Mouse (Mus musculus) hindbrain, embryonic 11.5 days (tissue): ENCODE results near the gene Fgfr2. TPM values are rescaled to one million over a fixed set of nuclear protein-coding genes. Genes with fewer than 3 reads are reported as not detected.
"Not testable (repeated sequence)": the region's sequence is repeated elsewhere in the genome, so short reads cannot be mapped to it uniquely, and the experiment has no call there.

ENCODE experiments used
- ATAC-seq: fragments of 200-750 bp; cut with Nextera tagmentation; 2 replicates; pipeline ENCODE4 v1.8.0; 2017; ENCODE audit warnings: mild to moderate bottlenecking, moderate TSS enrichment, moderate library complexity; ENCODE audit not compliant: low FRiP score
- DNase-seq: peaks from one replicate; pipeline ENCODE4 v3.0.0-alpha.2; 2015; ENCODE audit warnings: low spot score
- H3K27ac ChIP-seq: fragments of 300-500 bp; sonication (generic); 2 replicates; pipeline ENCODE4 v1.5.1; 2014; ENCODE audit warnings: mild to moderate bottlenecking, low read depth, low read length
- H3K27me3 ChIP-seq: fragments of 300-500 bp; sonication (generic); 2 replicates; pipeline ENCODE4 v1.6.1; 2014; ENCODE audit warnings: mild to moderate bottlenecking, low read length, moderate library complexity, mixed read lengths; ENCODE audit not compliant: control insufficient read depth, insufficient read depth
- H3K36me3 ChIP-seq: fragments of 300-500 bp; sonication (generic); 2 replicates; pipeline ENCODE4 v1.6.1; 2014; ENCODE audit warnings: mild to moderate bottlenecking, low read length, moderate library complexity, mixed read lengths; ENCODE audit not compliant: control insufficient read depth, insufficient read depth
- H3K4me1 ChIP-seq: fragments of 300-500 bp; sonication (generic); replicated peaks from 2 replicates; pipeline ENCODE4 v1.6.1; 2014; ENCODE audit warnings: low read length, mixed read lengths; ENCODE audit not compliant: control insufficient read depth, insufficient read depth
- H3K4me2 ChIP-seq: fragments of 300-500 bp; sonication (generic); replicated peaks from 2 replicates; pipeline ENCODE4 v1.6.1; 2014; ENCODE audit warnings: mild to moderate bottlenecking, low read depth, low read length
- H3K4me3 ChIP-seq: fragments of 300-500 bp; sonication (generic); 2 replicates; pipeline ENCODE4 v1.5.1; 2014; ENCODE audit warnings: low read depth, low read length
- H3K9ac ChIP-seq: fragments of 300-500 bp; sonication (generic); 2 replicates; pipeline ENCODE4 v1.6.1; 2014; ENCODE audit warnings: low read depth, low read length
- H3K9me3 ChIP-seq: fragments of 300-500 bp; sonication (generic); 2 replicates; pipeline ENCODE4 v1.6.1; 2016; ENCODE audit warnings: low read length; ENCODE audit not compliant: control insufficient read depth
- WGBS: fragments of 180-500 bp; shearing (Covaris S2); extraction: QIAGEN DNeasy Blood & Tissue Kit; methylation state at CpG from one replicate; pipeline ENCODE4 v1.1.7; 2014; 5-methylcytosine and 5-hydroxymethylcytosine counted together
- polyA plus RNA-seq: library from polyadenylated mRNA; unstranded; fragments of >200 nt; fragmentation: Nextera tagmentation; extraction: Ambion mirVana; gene quantifications from 2 replicates; pipeline ENCODE4 v1.2.1, GENCODE M21; 2014

Fgfr2 gene
- polyA plus RNA-seq, 1 experiment from 2014 or later, result 71.3 TPM

DNA sequence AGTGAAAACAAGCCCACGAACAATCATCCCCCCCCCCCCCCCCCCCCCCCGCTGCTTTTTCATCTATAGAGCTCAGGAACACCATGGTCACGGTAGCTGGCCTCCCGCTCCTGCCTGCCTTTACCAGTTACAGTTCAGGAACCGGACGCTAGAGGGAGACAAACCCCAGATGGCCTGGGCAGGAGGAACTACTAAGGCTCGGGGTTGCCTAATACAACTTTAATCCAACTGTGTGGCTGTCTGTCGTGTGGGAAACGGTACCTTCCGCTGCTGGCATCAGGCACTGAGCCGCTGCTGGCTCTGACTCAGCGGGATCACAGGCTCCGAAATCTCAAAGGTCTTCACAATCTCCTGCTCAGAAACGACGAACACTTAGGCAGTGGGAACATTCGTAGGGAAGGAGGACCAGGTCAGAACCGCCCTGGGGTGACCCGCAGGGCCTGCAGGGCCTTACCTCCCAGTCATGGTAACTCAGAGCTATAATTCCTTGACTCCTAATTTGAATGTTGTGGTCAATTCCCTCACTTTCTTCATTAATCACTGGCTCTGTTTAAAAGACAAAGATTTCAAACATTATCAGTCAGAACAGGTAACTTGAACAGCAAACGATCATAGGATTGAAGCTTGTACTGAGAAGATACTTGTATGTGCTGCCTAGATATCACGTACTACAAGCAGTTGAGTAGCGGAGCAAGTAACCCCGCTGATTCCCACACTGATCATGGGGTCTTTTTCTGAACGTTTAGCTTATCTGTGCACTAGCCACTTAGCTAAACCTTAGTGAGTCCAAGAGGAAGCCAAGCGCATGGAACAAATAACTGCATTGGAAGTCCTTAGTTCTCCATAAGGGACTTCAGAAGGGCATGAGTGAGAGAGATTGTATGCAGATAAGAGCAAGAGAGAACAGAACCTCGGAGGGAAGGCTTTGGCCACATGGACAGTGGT is 2589.6 kb downstream of the Fgfr2 start:
- Histone ChIP-seq H3K9me3 (no peaks in the 10 kb centered on the region), H3K4me3 (no peak overlapping the region), H3K4me2 (no peak overlapping the region), H3K4me1 (no peaks in the 10 kb centered on the region; the same call in 1 of the 2 replicates), H3K36me3 (0 out of 2 replicates have a peak, but pooled peaks cover 5% of the 10 kb centered on the region), H3K27ac (no peak overlapping the region), H3K27me3 (no peaks in the 10 kb centered on the region), H3K9ac (no peak overlapping the region)
- DNase-seq, result peak; percentile 92
- WGBS, result 55% methylated on average over 24 of the region's 25 CpGs
- peak; percentile 54; the same call in 1 of the 2 replicates for ATAC-seq

DNA sequence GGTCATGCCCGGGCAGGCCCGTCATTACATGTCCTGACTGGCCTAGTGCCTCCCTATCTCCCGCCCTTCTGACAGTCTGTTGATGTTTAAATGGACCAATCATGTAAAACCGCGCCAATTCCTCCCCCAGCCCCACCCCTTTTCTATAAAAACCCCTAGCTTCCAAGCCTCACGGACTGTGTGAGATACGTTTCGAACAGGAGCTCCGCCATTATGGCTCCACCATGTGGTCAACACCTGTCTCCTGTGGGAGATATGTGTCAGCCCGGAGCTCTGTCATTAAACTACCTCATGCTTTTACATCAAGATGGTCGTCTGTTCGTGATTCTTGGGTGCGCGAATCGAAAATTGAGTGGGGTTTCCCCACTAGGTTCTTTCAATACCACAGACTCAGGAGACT is 2592.0 kb downstream of the Fgfr2 start:
- H3K36me3 ChIP-seq, ATAC-seq, H3K27me3 ChIP-seq, H3K27ac ChIP-seq, DNase-seq, H3K4me1 ChIP-seq, H3K9ac ChIP-seq, H3K4me2 ChIP-seq, H3K9me3 ChIP-seq, H3K4me3 ChIP-seq: not testable (repeated sequence)
- WGBS, result 94% methylated on average over 14 of the region's 15 CpGs

DNA sequence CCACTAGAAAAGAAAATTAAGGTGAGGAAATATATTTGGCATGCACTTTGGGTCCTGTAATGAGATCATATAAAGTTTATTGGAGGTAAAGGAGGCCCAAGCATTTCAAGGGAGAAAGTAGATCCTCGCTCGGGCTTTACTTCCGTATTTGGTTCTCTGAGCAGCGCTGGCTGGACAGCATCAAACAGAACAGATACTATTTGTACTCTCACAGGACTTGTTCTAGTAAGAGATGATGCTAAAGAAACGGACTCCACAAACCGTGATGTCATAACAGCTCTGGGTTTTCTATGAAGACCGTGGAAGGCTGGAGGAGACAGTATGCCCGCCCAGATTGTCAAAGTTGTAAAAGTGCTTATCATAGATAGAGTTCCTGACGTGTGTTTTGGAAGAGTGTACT is 2595.8 kb downstream of the Fgfr2 start:
- Histone ChIP-seq H3K36me3 (no peaks in the 10 kb centered on the region), H3K4me3 (no peak overlapping the region), H3K9me3 (no peaks in the 10 kb centered on the region), H3K9ac (no peak overlapping the region), H3K4me2 (no peak overlapping the region), H3K27ac (no peak overlapping the region), H3K4me1 (no peaks in the 10 kb centered on the region), H3K27me3 (no peaks in the 10 kb centered on the region)
- DNase-seq (no peak), ATAC-seq (no peak)
- 92% methylated on average over 9 of the region's 9 CpGs for WGBS

DNA sequence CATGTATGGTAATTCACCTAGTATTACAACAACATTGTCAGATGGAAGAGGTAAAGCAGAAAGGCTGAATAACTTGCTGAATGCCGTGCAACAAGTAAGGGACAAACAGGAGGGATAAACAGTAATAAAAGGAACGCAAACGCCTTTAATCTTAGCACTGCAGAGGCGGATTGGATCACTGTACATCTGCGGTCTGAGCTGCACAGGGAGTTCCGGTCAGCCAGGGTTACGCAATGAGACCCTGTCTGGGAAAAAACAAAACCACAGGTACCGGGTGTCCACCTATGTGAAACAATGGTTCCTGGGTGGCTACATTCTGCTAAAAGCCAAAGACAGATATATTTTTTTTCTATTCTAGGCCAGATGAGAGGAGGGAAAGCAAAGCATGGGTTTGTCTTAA is 2599.7 kb downstream of the Fgfr2 start:
- ATAC-seq (no peak), DNase-seq (no peak)
- Histone ChIP-seq H3K27ac (no peak overlapping the region), H3K27me3 (no peaks in the 10 kb centered on the region), H3K4me2 (no peak overlapping the region), H3K9ac (no peak overlapping the region), H3K4me1 (no peaks in the 10 kb centered on the region), H3K9me3 (no peaks in the 10 kb centered on the region), H3K36me3 (no peaks in the 10 kb centered on the region), H3K4me3 (no peak overlapping the region)
- 97% methylated on average over 8 of the region's 8 CpGs for WGBS

DNA sequence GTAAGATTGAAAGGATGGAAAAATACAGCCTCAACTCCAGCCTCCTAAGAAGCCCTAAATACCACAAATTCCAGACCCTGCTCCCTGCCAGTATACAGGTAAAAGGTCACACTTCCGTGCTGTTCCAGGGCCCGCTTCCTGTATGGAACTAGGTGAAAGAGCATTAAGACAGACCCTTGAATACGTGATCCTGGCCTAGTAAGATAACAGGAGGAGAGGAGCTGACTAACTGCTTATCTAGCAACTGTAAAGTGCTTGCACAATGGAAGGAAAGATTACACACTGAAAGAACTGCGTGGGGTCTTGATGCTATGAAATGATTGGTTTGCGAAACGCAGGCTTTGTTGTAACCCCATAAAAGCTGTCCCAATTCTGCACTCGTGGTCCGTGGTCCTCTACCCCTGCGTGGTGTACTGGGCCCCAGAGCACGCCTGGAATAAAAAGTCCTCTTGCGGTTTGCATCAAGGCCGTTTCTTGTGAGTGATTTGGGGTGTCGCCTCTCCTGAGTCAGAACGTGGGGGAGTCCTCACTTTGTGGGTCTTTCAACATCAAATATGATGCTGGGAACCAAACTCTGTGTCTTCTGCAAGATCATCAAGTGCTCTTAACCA is 2602.2 kb downstream of the Fgfr2 start:
- H3K27me3 ChIP-seq, result no peaks in the 10 kb centered on the region
- H3K9me3 ChIP-seq, result no peaks in the 10 kb centered on the region
- no peak overlapping the region for H3K4me2 ChIP-seq
- ATAC-seq, result no peak
- no peak overlapping the region for H3K9ac ChIP-seq
- no peak for DNase-seq
- WGBS, result 89% methylated on average over 14 of the region's 14 CpGs
- no peak overlapping the region for H3K27ac ChIP-seq
- no peak overlapping the region for H3K4me3 ChIP-seq
- H3K36me3 ChIP-seq, result no peaks in the 10 kb centered on the region
- H3K4me1 ChIP-seq, result no peaks in the 10 kb centered on the region

DNA sequence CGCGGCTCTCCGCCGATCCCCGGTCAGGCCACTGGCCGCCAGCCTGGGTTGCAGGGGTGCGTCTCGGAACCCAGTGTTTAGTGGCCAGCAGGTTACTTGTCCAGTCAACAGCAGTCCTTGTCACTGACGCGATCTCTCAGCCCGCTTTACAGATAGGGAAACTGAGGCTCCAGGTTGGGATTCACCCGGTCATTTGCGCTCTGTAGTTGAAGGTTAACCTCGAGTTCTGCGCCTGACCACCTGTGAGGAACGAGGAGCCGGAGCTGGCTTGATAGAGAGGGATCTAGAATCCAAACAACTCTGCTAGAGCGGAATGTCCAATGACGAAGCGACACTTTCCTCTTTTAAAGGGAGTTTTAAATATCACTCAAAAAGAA is 2603.1 kb downstream of the Fgfr2 start, which contains the start of gene Ate1:
Ate1 (minus strand) TSS at position 321 of the 377 bp plus-strand sequence.
- Histone ChIP-seq H3K4me2 (peak within 1 kb of the TSS; percentile 56), H3K27ac (peak within 1 kb of the TSS; percentile 92), H3K36me3 (no peaks in the 10 kb centered on the region), H3K27me3 (no peaks in the 10 kb centered on the region), H3K4me1 (no peaks in the 10 kb centered on the region), H3K4me3 (peak within 1 kb of the TSS; percentile 67), H3K9ac (peak within 1 kb of the TSS; percentile 76), H3K9me3 (no peaks in the 10 kb centered on the region)
- WGBS, result 21% methylated on average over 20 of the region's 20 CpGs
- ATAC-seq (no peak), DNase-seq (no peak)

DNA sequence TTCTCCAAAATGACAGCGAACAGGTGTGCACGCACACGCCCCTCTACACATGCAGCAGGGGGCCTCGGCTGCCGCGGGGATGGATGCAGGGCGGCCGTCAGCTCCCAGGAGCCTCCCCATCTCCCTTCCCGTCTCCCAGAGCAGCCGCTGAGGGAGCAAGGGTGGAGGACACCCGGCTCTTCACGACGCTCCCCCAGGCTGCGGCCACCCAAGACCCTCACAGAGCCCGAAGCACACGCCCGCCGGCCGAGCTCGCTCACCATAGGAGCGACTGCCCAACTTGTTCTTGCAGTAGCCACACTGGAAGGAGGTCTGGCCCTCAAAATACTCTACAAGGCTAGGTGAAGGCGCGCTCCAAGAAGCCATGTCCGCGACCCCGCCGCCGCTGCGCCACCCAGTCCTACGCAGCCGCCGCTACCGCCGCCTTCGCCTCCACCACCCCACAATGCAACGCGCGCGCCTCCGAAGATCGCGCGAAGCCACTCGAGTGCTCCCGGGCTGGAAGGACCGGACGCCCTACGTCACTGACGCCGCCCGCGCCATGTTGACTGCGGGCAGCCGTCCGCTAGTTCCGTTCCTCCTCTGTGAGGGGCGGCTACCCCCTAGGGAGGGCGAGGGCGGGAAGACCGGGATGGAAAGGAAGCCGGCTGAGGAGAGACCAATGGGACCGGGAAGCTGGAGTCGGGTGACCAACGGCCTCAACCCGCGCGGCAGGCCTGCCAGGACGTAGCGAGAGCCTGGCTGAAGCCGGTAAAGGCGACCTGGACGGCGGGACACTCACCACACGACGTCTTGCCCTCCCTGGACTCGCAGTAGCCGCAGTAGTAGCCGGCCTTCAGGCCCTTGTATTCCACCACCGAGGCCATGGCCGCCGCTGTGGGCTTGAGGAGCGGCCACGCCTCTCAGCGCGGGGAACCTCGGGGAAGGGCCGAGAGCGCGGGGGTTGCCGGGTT is 2603.8 kb downstream of the Fgfr2 start:
- under 1% methylated on average over 89 of the region's 90 CpGs for WGBS

More for the DNA sequence above, 2603.8 kb downstream of the Fgfr2 start:
- Histone ChIP-seq H3K4me2 (peak overlapping the region; percentile 56), H3K4me3 (peak overlapping the region; percentile 67), H3K27me3 (no peaks in the 10 kb centered on the region), H3K9ac (peak overlapping the region; percentile 76), H3K4me1 (no peaks in the 10 kb centered on the region), H3K27ac (peak overlapping the region; percentile 92), H3K36me3 (no peaks in the 10 kb centered on the region), H3K9me3 (no peaks in the 10 kb centered on the region)
- peak; percentile 98 for ATAC-seq
- DNase-seq, result peak; percentile 100
